ENCODE assay signal across 8 mouse cellular contexts in the genomic region with DNA sequence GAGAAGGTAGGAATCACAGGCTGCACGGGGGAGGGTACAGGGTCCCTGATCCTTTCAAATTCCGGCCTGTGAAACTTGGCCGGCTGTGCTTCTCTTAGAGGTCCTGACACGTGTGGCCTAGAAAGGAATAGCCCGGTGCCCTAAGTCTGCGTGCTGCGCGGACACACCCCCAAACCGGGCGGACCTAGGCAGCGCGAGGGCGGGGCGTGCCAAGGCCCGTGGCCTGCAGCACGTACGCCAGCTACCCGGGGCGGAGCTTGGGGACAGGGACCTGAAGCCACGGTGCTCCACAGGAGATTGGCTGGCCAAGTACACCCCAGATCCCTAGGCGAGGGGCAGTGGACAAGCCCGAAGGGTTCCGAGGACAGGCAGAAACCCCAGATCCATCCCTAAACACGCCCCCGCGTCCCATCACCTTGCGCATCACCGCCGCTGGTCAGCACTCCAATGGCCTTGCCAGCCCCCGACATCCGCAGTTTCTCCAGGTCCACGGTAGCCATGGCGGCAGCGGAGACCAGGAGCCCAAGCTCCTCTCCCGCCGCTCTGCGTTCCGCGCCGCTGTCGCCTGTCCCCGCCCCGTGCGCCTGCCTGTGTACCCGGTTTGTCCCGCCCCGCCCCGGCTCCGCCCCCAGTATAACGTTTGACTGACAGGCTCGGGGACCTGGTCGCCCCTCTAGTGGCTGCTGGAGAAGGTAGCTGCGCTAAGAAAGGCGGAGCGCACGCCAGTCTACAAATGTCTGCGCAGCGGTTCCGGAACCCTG. TPM values are rescaled to one million over a fixed set of nuclear protein-coding genes. Genes with fewer than 3 reads are reported as not detected.
DNase-seq lines count a peak whose midpoint lies in the region; ATAC-seq and TF ChIP-seq lines count a peak whose summit lies in the region.

No protein-coding gene starts in this region.

- peak overlapping the region; percentile 89 for H3ac ChIP-seq in C2C12 (ENCODE audit: control insufficient read depth, insufficient read length, low read depth)

- H3K4me3 ChIP-seq in C2C12 (ENCODE audit: insufficient read depth, poor library complexity, severe bottlenecking): peak overlapping the region; percentile 91
- peak overlapping the region; percentile 70 for H3K4me3 ChIP-seq in erythroblast, embryonic 14.5 days (replicated peaks)
- H3K4me3 ChIP-seq in heart, embryonic 13.5 days: peak overlapping the region; percentile 90
- peak overlapping the region; percentile 86 for H3K4me3 ChIP-seq in liver, embryonic 12.5 days
- H3K4me3 ChIP-seq in stomach, embryonic 15.5 days (replicated peaks): peak overlapping the region; percentile 90

- peaks cover 37% of the 10 kb centered on the region for H3K79me2 ChIP-seq in C2C12 (ENCODE audit: control insufficient read depth, insufficient read depth)

- ATAC-seq in heart, embryonic 13.5 days (ENCODE audit: extremely low read depth, insufficient number of reproducible peaks, low FRiP score, low TSS enrichment): peak; percentile 92
- peak; percentile 89 for ATAC-seq in liver, embryonic 12.5 days
- peak; percentile 94 for ATAC-seq in stomach, embryonic 15.5 days (ENCODE audit: insufficient read depth, low FRiP score, low read depth)

- no peaks in the 10 kb centered on the region for H3K27me3 ChIP-seq in C2C12 (ENCODE audit: control insufficient read depth, insufficient read depth, insufficient read length)
- no peaks in the 10 kb centered on the region for H3K27me3 ChIP-seq in erythroblast, embryonic 14.5 days (ENCODE audit: control insufficient read depth)
- no peaks in the 10 kb centered on the region for H3K27me3 ChIP-seq in heart, embryonic 13.5 days (replicated peaks)
- H3K27me3 ChIP-seq in liver, embryonic 12.5 days (replicated peaks): no peaks in the 10 kb centered on the region
- no peaks in the 10 kb centered on the region for H3K27me3 ChIP-seq in stomach, embryonic 15.5 days (replicated peaks)

- no peaks in the 10 kb centered on the region for H3K9me3 ChIP-seq in erythroblast, embryonic 14.5 days (ENCODE audit: control insufficient read depth, low read length)
- H3K9me3 ChIP-seq in heart, embryonic 13.5 days: no peaks in the 10 kb centered on the region
- no peaks in the 10 kb centered on the region for H3K9me3 ChIP-seq in liver, embryonic 12.5 days (replicated peaks)
- no peaks in the 10 kb centered on the region for H3K9me3 ChIP-seq in stomach, embryonic 15.5 days

- WGBS in heart, embryonic 13.5 days: under 1% methylated on average over 55 of the region's 59 CpGs
- WGBS in liver, embryonic 12.5 days (ENCODE audit: insufficient replicate concordance): under 1% methylated on average over 59 of the region's 59 CpGs
- WGBS in stomach, embryonic 15.5 days: under 1% methylated on average over 58 of the region's 59 CpGs

- H3K36me3 ChIP-seq in C2C12 (ENCODE audit: control insufficient read depth, insufficient read depth): no peaks in the 10 kb centered on the region
- peaks cover 44% of the 10 kb centered on the region for H3K36me3 ChIP-seq in erythroblast, embryonic 14.5 days (ENCODE audit: control insufficient read depth)
- H3K36me3 ChIP-seq in heart, embryonic 13.5 days: peaks cover 18% of the 10 kb centered on the region
- H3K36me3 ChIP-seq in liver, embryonic 12.5 days: peaks cover 30% of the 10 kb centered on the region
- no peaks in the 10 kb centered on the region for H3K36me3 ChIP-seq in stomach, embryonic 15.5 days

- TF ChIP-seq POLR2A in brain, embryonic 14.5 days (IDR thresholded peaks at IDR 0.05; ENCODE audit: borderline replicate concordance, extremely low read depth, insufficient read depth, insufficient read length, poor library complexity, severe bottlenecking): peak; percentile 87

- no peak for TF ChIP-seq CTCF in C2C12 (IDR thresholded peaks at IDR 0.05; ENCODE audit: control insufficient read depth, insufficient read depth, insufficient read length)
- peak; percentile 69 for TF ChIP-seq CTCF in brain, embryonic 14.5 days (IDR thresholded peaks at IDR 0.05; ENCODE audit: borderline replicate concordance, extremely low read depth, insufficient read depth, insufficient read length)

- H3K27ac ChIP-seq in heart, embryonic 13.5 days (replicated peaks): peak overlapping the region; percentile 100
- peak overlapping the region; percentile 99 for H3K27ac ChIP-seq in liver, embryonic 12.5 days
- peak overlapping the region; percentile 100 for H3K27ac ChIP-seq in stomach, embryonic 15.5 days

- H3K4me2 ChIP-seq in heart, embryonic 13.5 days: peak overlapping the region; percentile 95
- peak overlapping the region; percentile 98 for H3K4me2 ChIP-seq in liver, embryonic 12.5 days
- H3K4me2 ChIP-seq in stomach, embryonic 15.5 days: peak overlapping the region; percentile 74

- H3K79me3 ChIP-seq in C2C12 (ENCODE audit: low read depth): peaks cover 8% of the 10 kb centered on the region

- peak overlapping the region; percentile 96 for H3K9ac ChIP-seq in heart, embryonic 13.5 days
- peak overlapping the region; percentile 95 for H3K9ac ChIP-seq in liver, embryonic 12.5 days
- peak overlapping the region; percentile 87 for H3K9ac ChIP-seq in stomach, embryonic 15.5 days

- H3K4me1 ChIP-seq in erythroblast, embryonic 14.5 days (ENCODE audit: control insufficient read depth): peaks cover 69% of the 10 kb centered on the region
- peaks cover 50% of the 10 kb centered on the region for H3K4me1 ChIP-seq in heart, embryonic 13.5 days
- H3K4me1 ChIP-seq in liver, embryonic 12.5 days: peaks cover 54% of the 10 kb centered on the region
- peaks cover 34% of the 10 kb centered on the region for H3K4me1 ChIP-seq in stomach, embryonic 15.5 days

- DNase-seq in brain, embryonic 14.5 days (ENCODE audit: low read depth): peak; percentile 97
- peak; percentile 99 for DNase-seq in kidney, postnatal 10 days
- DNase-seq in natural killer cell, adult 2 months (ENCODE audit: low spot score in 2 of 2): peak; percentile 91 to 95

TF ChIP-seq in C2C12, 6 proteins besides CTCF, POLR2A, EP300 and RAD21:
- no peak for TF ChIP-seq FOSL1 (IDR thresholded peaks at IDR 0.05; ENCODE audit: insufficient read depth, low read length, poor library complexity, severe bottlenecking)
- TF ChIP-seq MYOG (IDR thresholded peaks at IDR 0.05; ENCODE audit: control insufficient read depth, extremely low read depth, insufficient read length): no peak
- peak; percentile 89 for TF ChIP-seq MAX (IDR thresholded peaks at IDR 0.05)

RNA-seq across cellular contexts. Expression of gene Pfkl, which starts 0.5 kb away (rescaled TPM):
- 45.2 TPM for polyA plus RNA-seq in C2C12 (2012; fragmentation: generic; extraction: Trizol)
- 146 and 161 TPM in 2 replicates for polyA plus RNA-seq in brain, embryonic 14.5 days (2012; rRNA removed)
- 21.8 and 26.2 TPM in 2 replicates for polyA plus RNA-seq in erythroblast, embryonic 14.5 days (2012)
- 190 and 214 TPM in 2 replicates for polyA plus RNA-seq in heart, embryonic 13.5 days (2015; fragmentation: Nextera tagmentation; extraction: Ambion mirVana)
- 152 and 157 TPM in 2 replicates for polyA plus RNA-seq in liver, embryonic 12.5 days (2016; fragmentation: Nextera tagmentation; extraction: Ambion mirVana)
- polyA plus RNA-seq in stomach, embryonic 15.5 days (2015; fragmentation: Nextera tagmentation; extraction: Ambion mirVana): 193 and 202 TPM in 2 replicates

RNA-seq across cellular contexts. Expression of gene 1810043G02Rik, which starts 31.0 kb away (rescaled TPM):
- polyA plus RNA-seq in C2C12 (2012; fragmentation: generic; extraction: Trizol): 14.6 TPM
- 54.5 and 68.2 TPM in 2 replicates for polyA plus RNA-seq in brain, embryonic 14.5 days (2012; rRNA removed)
- 1.2 and 2.4 TPM in 2 replicates for polyA plus RNA-seq in erythroblast, embryonic 14.5 days (2012)
- polyA plus RNA-seq in heart, embryonic 13.5 days (2015; fragmentation: Nextera tagmentation; extraction: Ambion mirVana): 16.3 and 18.0 TPM in 2 replicates
- 6.7 and 6.9 TPM in 2 replicates for polyA plus RNA-seq in liver, embryonic 12.5 days (2016; fragmentation: Nextera tagmentation; extraction: Ambion mirVana)
- polyA plus RNA-seq in stomach, embryonic 15.5 days (2015; fragmentation: Nextera tagmentation; extraction: Ambion mirVana): 23.6 and 26.7 TPM in 2 replicates

RNA-seq across cellular contexts. Expression of gene Dnmt3l, which starts 32.4 kb away (rescaled TPM):
- polyA plus RNA-seq in C2C12 (2012; fragmentation: generic; extraction: Trizol): not detected
- not detected in 2 replicates for polyA plus RNA-seq in brain, embryonic 14.5 days (2012; rRNA removed)
- polyA plus RNA-seq in erythroblast, embryonic 14.5 days (2012): not detected in 2 replicates
- 0.13 and 0.37 TPM in 2 replicates for polyA plus RNA-seq in heart, embryonic 13.5 days (2015; fragmentation: Nextera tagmentation; extraction: Ambion mirVana)
- not detected in 2 replicates for polyA plus RNA-seq in liver, embryonic 12.5 days (2016; fragmentation: Nextera tagmentation; extraction: Ambion mirVana)
- polyA plus RNA-seq in stomach, embryonic 15.5 days (2015; fragmentation: Nextera tagmentation; extraction: Ambion mirVana): 0.35 and 0.86 TPM in 2 replicates

RNA-seq across cellular contexts. Expression of gene Aire, which starts 34.0 kb away (rescaled TPM):
- polyA plus RNA-seq in C2C12 (2012; fragmentation: generic; extraction: Trizol): not detected
- 0.55 and 0.74 TPM in 2 replicates for polyA plus RNA-seq in brain, embryonic 14.5 days (2012; rRNA removed)
- polyA plus RNA-seq in erythroblast, embryonic 14.5 days (2012): not detected in 2 replicates
- not detected in 2 replicates for polyA plus RNA-seq in heart, embryonic 13.5 days (2015; fragmentation: Nextera tagmentation; extraction: Ambion mirVana)
- 0.06 TPM in 1 of 2 replicates, not detected in the other for polyA plus RNA-seq in liver, embryonic 12.5 days (2016; fragmentation: Nextera tagmentation; extraction: Ambion mirVana)
- 0.68 and 0.75 TPM in 2 replicates for polyA plus RNA-seq in stomach, embryonic 15.5 days (2015; fragmentation: Nextera tagmentation; extraction: Ambion mirVana)

RNA-seq across cellular contexts. Expression of gene Trpm2, which starts 39.0 kb away (rescaled TPM):
- 0.02 TPM for polyA plus RNA-seq in C2C12 (2012; fragmentation: generic; extraction: Trizol)
- 6.3 and 6.5 TPM in 2 replicates for polyA plus RNA-seq in brain, embryonic 14.5 days (2012; rRNA removed)
- polyA plus RNA-seq in erythroblast, embryonic 14.5 days (2012): 0.01 and 0.02 TPM in 2 replicates
- 0.19 and 0.23 TPM in 2 replicates for polyA plus RNA-seq in heart, embryonic 13.5 days (2015; fragmentation: Nextera tagmentation; extraction: Ambion mirVana)
- polyA plus RNA-seq in liver, embryonic 12.5 days (2016; fragmentation: Nextera tagmentation; extraction: Ambion mirVana): 1.1 and 1.2 TPM in 2 replicates
- polyA plus RNA-seq in stomach, embryonic 15.5 days (2015; fragmentation: Nextera tagmentation; extraction: Ambion mirVana): 1.2 TPM in 2 replicates

Comparison
In these comparisons a context has a peak if more than half of its experiments do, and no peak if none do; other contexts are left out.
1. Peak in every context shown above with its lines: DNase-seq, ATAC-seq, H3K4me3 ChIP-seq and H3K27ac ChIP-seq.